Mouse (Mus musculus) limb, embryonic 10.5 days (tissue): ENCODE results near the gene Pgp. TPM values are rescaled to one million over a fixed set of nuclear protein-coding genes. Genes with fewer than 3 reads are reported as not detected.

Experiments
- DNase-seq: peaks from one replicate; pipeline ENCODE4 v3.0.0-alpha.2; 2017; ENCODE audit warnings: low spot score
- H3K27ac ChIP-seq: fragments of 300-500 bp; sonication (generic); 2 replicates; pipeline ENCODE4 v1.5.1; 2016; ENCODE audit warnings: mild to moderate bottlenecking
- H3K27me3 ChIP-seq: fragments of 300-500 bp; sonication (generic); 2 replicates; pipeline ENCODE4 v1.6.1; 2016; ENCODE audit warnings: low read depth, mild to moderate bottlenecking; ENCODE audit not compliant: poor library complexity, severe bottlenecking
- H3K36me3 ChIP-seq: fragments of 300-500 bp; sonication (generic); 2 replicates; pipeline ENCODE4 v1.6.1; 2016; ENCODE audit warnings: mild to moderate bottlenecking, moderate library complexity
- H3K4me1 ChIP-seq: fragments of 300-500 bp; sonication (generic); 2 replicates; pipeline ENCODE4 v1.6.1; 2016
- H3K4me3 ChIP-seq: fragments of 300-500 bp; sonication (generic); 2 replicates; pipeline ENCODE4 v1.5.1; 2016; ENCODE audit warnings: mild to moderate bottlenecking, moderate library complexity
- H3K9me3 ChIP-seq: fragments of 300-500 bp; sonication (generic); replicated peaks from 2 replicates; pipeline ENCODE4 v1.6.1; 2016; ENCODE audit warnings: mild to moderate bottlenecking
- WGBS: fragments of 180-500 bp; shearing (Covaris S2); methylation state at CpG from one replicate; pipeline ENCODE4 v1.1.7; 2016; 5-methylcytosine and 5-hydroxymethylcytosine counted together
- polyA plus RNA-seq: library from polyadenylated mRNA; unstranded; fragments of >200 nt; fragmentation: Nextera tagmentation; extraction: Ambion mirVana; gene quantifications from 2 replicates; pipeline ENCODE4 v1.2.1, GENCODE M21; 2016

The Pgp gene
- polyA plus RNA-seq, 1 experiment from 2014 or later: 68.8 TPM

GRCm38 (mm10) chr17:24496026-24496425 is 25.8 kb downstream of the Pgp start:
- DNase-seq: no peak
- H3K9me3 ChIP-seq: no peaks in the 10 kb centered on the region
- no peak overlapping the region for H3K27ac ChIP-seq
- peaks cover 5% of the 10 kb centered on the region for H3K27me3 ChIP-seq
- 81% methylated on average over 1 of the region's 1 CpGs for WGBS
- no peak overlapping the region for H3K4me3 ChIP-seq
- H3K36me3 ChIP-seq: no peaks in the 10 kb centered on the region
- H3K4me1 ChIP-seq: peaks cover 7% of the 10 kb centered on the region; the same call in 1 of the 2 replicates

GRCm38 (mm10) chr17:24502208-24502607 is 32.0 kb downstream of the Pgp start:
- no peak overlapping the region for H3K4me3 ChIP-seq
- H3K9me3 ChIP-seq: no peaks in the 10 kb centered on the region
- peaks cover 29% of the 10 kb centered on the region for H3K36me3 ChIP-seq
- no peak for DNase-seq
- H3K27me3 ChIP-seq: peaks cover 13% of the 10 kb centered on the region
- no peak overlapping the region for H3K27ac ChIP-seq
- H3K4me1 ChIP-seq: peaks cover 21% of the 10 kb centered on the region
- WGBS: 43% methylated on average over 11 of the region's 11 CpGs

- Histone ChIP-seq H3K4me1 (peaks cover 24% of the 10 kb centered on the region), H3K27ac (no peak overlapping the region), H3K27me3 (peaks cover 16% of the 10 kb centered on the region), H3K36me3 (peaks cover 47% of the 10 kb centered on the region), H3K9me3 (no peaks in the 10 kb centered on the region), H3K4me3 (no peak overlapping the region)
- DNase-seq: no peak
- WGBS: 88% methylated on average over 10 of the region's 10 CpGs
Observed at GRCm38 (mm10) chr17:24504085-24504484, 33.9 kb downstream of the Pgp start.

- no peaks in the 10 kb centered on the region for H3K9me3 ChIP-seq
- H3K36me3 ChIP-seq: peaks cover 61% of the 10 kb centered on the region
- H3K4me1 ChIP-seq: peaks cover 24% of the 10 kb centered on the region
- H3K27me3 ChIP-seq: peaks cover 16% of the 10 kb centered on the region
- H3K4me3 ChIP-seq: no peak overlapping the region
- 91% methylated on average over 30 of the region's 30 CpGs for WGBS
- DNase-seq: no peak
- H3K27ac ChIP-seq: no peak overlapping the region
Observed at GRCm38 (mm10) chr17:24505286-24505955, 35.2 kb downstream of the Pgp start.

GRCm38 (mm10) chr17:24506332-24507070 is 36.3 kb downstream of the Pgp start:
- H3K36me3 ChIP-seq: peaks cover 72% of the 10 kb centered on the region
- no peak for DNase-seq
- peaks cover 16% of the 10 kb centered on the region for H3K27me3 ChIP-seq
- H3K27ac ChIP-seq: peak overlapping the region; percentile 42; the same call in 1 of the 2 replicates
- no peaks in the 10 kb centered on the region for H3K9me3 ChIP-seq
- 24% methylated on average over 36 of the region's 36 CpGs for WGBS
- H3K4me1 ChIP-seq: peaks cover 24% of the 10 kb centered on the region
- peak overlapping the region; percentile 34 for H3K4me3 ChIP-seq

- H3K9me3 ChIP-seq: no peaks in the 10 kb centered on the region
- WGBS: 44% methylated on average over 19 of the region's 19 CpGs
- peaks cover 16% of the 10 kb centered on the region for H3K27me3 ChIP-seq
- H3K27ac ChIP-seq: no peak overlapping the region
- peaks cover 18% of the 10 kb centered on the region for H3K4me1 ChIP-seq
- peak overlapping the region; percentile 34; the same call in 1 of the 2 replicates for H3K4me3 ChIP-seq
- H3K36me3 ChIP-seq: peaks cover 78% of the 10 kb centered on the region
- no peak for DNase-seq
Observed at GRCm38 (mm10) chr17:24507129-24507664, 37.0 kb downstream of the Pgp start.

GRCm38 (mm10) chr17:24507806-24508460 is 37.7 kb downstream of the Pgp start:
- no peaks in the 10 kb centered on the region for H3K9me3 ChIP-seq
- peaks cover 15% of the 10 kb centered on the region for H3K4me1 ChIP-seq
- WGBS: 87% methylated on average over 12 of the region's 12 CpGs
- peaks cover 16% of the 10 kb centered on the region for H3K27me3 ChIP-seq
- no peak overlapping the region for H3K27ac ChIP-seq
- H3K4me3 ChIP-seq: no peak overlapping the region
- no peak for DNase-seq
- H3K36me3 ChIP-seq: peaks cover 86% of the 10 kb centered on the region

GRCm38 (mm10) chr17:24513609-24514008 is 43.4 kb downstream of the Pgp start:
- 65% methylated on average over 5 of the region's 5 CpGs for WGBS
- Histone ChIP-seq H3K27ac (0 out of 2 replicates have a peak overlapping the region, but pooled peaks have one; percentile 5), H3K4me1 (no peaks in the 10 kb centered on the region), H3K4me3 (no peak overlapping the region), H3K36me3 (peaks cover 100% of the 10 kb centered on the region), H3K27me3 (no peaks in the 10 kb centered on the region), H3K9me3 (no peaks in the 10 kb centered on the region)
- DNase-seq: no peak

GRCm38 (mm10) chr17:24514270-24515257 is 44.4 kb downstream of the Pgp start:
- Histone ChIP-seq H3K27me3 (no peaks in the 10 kb centered on the region), H3K9me3 (no peaks in the 10 kb centered on the region), H3K4me1 (no peaks in the 10 kb centered on the region), H3K4me3 (no peak overlapping the region), H3K36me3 (peaks cover 100% of the 10 kb centered on the region), H3K27ac (peak overlapping the region; percentile 5; the same call in 1 of the 2 replicates)
- no peak for DNase-seq
- WGBS: 92% methylated on average over 24 of the region's 24 CpGs

- DNase-seq: no peak
- H3K27me3 ChIP-seq: no peaks in the 10 kb centered on the region
- no peaks in the 10 kb centered on the region for H3K4me1 ChIP-seq
- H3K4me3 ChIP-seq: no peak overlapping the region
- H3K36me3 ChIP-seq: peaks cover 86% of the 10 kb centered on the region
- 88% methylated on average over 4 of the region's 4 CpGs for WGBS
- H3K27ac ChIP-seq: no peak overlapping the region
- no peaks in the 10 kb centered on the region for H3K9me3 ChIP-seq
Observed at GRCm38 (mm10) chr17:24520450-24520849, 50.3 kb downstream of the Pgp start.
